Comparison of ENCODE assay signal across 11 mouse cellular contexts in genomic region chr9:114952866-114953265, GRCm38 (mm10). TPM values are rescaled to one million over a fixed set of nuclear protein-coding genes. Genes with fewer than 3 reads are reported as not detected.
DNase-seq lines count a peak whose midpoint lies in the region; ATAC-seq and TF ChIP-seq lines count a peak whose summit lies in the region.
"Had no signal": no experiment of that assay in that cellular context is flagged by ENCODE, and none has a peak within 500 bp of the region (broad histone marks: within the 10 kb centered on the region; RNA-seq: fewer than 3 reads in every experiment).

No protein-coding gene starts in this region.

- H3K79me2 ChIP-seq in MEL (ENCODE audit: control insufficient read depth, insufficient read depth, low read length, poor library complexity), result no peaks in the 10 kb centered on the region

- peaks cover 11% of the 10 kb centered on the region; the same call in 1 of the 2 replicates for H3K4me1 ChIP-seq in kidney, embryonic 14.5 days (ENCODE audit: control insufficient read depth, insufficient read depth, low read length)
- H3K4me1 ChIP-seq in midbrain, postnatal 0 days (ENCODE audit: insufficient read depth, low read length), result no peaks in the 10 kb centered on the region
- no peaks in the 10 kb centered on the region for H3K4me1 ChIP-seq in midbrain, embryonic 15.5 days
- H3K4me1 ChIP-seq in MEL (ENCODE audit: control insufficient read depth in 1 of 2, insufficient read depth in 2 of 2, low read length in 2 of 2), result no peaks in the 10 kb centered on the region
- H3K4me1 ChIP-seq: neural tube, embryonic 12.5 days had no signal

- 48% methylated on average over 1 of the region's 1 CpGs for WGBS in kidney, embryonic 14.5 days
- WGBS in midbrain, postnatal 0 days, result 42% methylated on average over 1 of the region's 1 CpGs
- WGBS in midbrain, embryonic 15.5 days, result 34% methylated on average over 1 of the region's 1 CpGs

- peak; percentile 29 for DNase-seq in kidney, adult 18-20 months
- no peak for DNase-seq in midbrain, postnatal 0 days (ENCODE audit: low spot score)
- peak; percentile 24 for DNase-seq in MEL (ENCODE audit: low read depth, low spot score)
- peak; percentile 10 to 28 for DNase-seq in thymus, postnatal 36 days
- DNase-seq in frontal cortex, postnatal 14 days (ENCODE audit: low spot score in 2 of 2), result no peak
- DNase-seq: adrenal gland, adult 8-10 months; right cerebral cortex, postnatal 14 days had no signal

- H3K4me2 ChIP-seq in kidney, embryonic 14.5 days (replicated peaks; ENCODE audit: low read depth, low read length), result no peak overlapping the region
- H3K4me2 ChIP-seq in midbrain, postnatal 0 days (ENCODE audit: low read depth, low read length, poor library complexity, severe bottlenecking), result no peak overlapping the region
- no peak overlapping the region for H3K4me2 ChIP-seq in midbrain, embryonic 15.5 days
- H3K4me2 ChIP-seq: limb, embryonic 15.5 days; neural tube, embryonic 12.5 days had no signal

- TF ChIP-seq CTCF in midbrain, postnatal 0 days (IDR thresholded peaks at IDR 0.05), result peak; percentile 54
- TF ChIP-seq CTCF in MEL (IDR thresholded peaks at IDR 0.05 in 2 of 3, conservative IDR thresholded peaks at IDR 0.05 in 1 of 3; ENCODE audit: control insufficient read depth in 1 of 3, insufficient read depth in 1 of 3, low read depth in 2 of 3, low read length in 3 of 3, poor library complexity in 1 of 3, severe bottlenecking in 1 of 3), result peak; percentile 21 to 43 (median 42); a peak in 5 of 6 replicates

- no peak overlapping the region for H3K27ac ChIP-seq in kidney, embryonic 14.5 days (ENCODE audit: low read depth, low read length)
- H3K27ac ChIP-seq in midbrain, postnatal 0 days (ENCODE audit: low read depth, low read length), result no peak overlapping the region
- no peak overlapping the region for H3K27ac ChIP-seq in midbrain, embryonic 15.5 days
- H3K27ac ChIP-seq in MEL (ENCODE audit: control insufficient read depth, low read depth, low read length), result no peak overlapping the region
- H3K27ac ChIP-seq: limb, embryonic 15.5 days; neural tube, embryonic 12.5 days had no signal

- TF ChIP-seq EP300 in MEL (IDR thresholded peaks at IDR 0.05; ENCODE audit: low read depth in 1 of 2, low read length in 2 of 2), result no peak

- ATAC-seq in kidney, embryonic 14.5 days (ENCODE audit: low FRiP score, low TSS enrichment), result no peak
- no peak for ATAC-seq in midbrain, postnatal 0 days (ENCODE audit: low FRiP score)
- ATAC-seq in midbrain, embryonic 15.5 days (replicated peaks), result no peak

- TF ChIP-seq RAD21 in MEL (IDR thresholded peaks at IDR 0.05; ENCODE audit: low read depth, low read length), result peak; percentile 35

- no peak overlapping the region for H3K4me3 ChIP-seq in kidney, embryonic 14.5 days (ENCODE audit: low read length)
- H3K4me3 ChIP-seq in midbrain, postnatal 0 days (ENCODE audit: low read depth, low read length), result no peak overlapping the region
- no peak overlapping the region for H3K4me3 ChIP-seq in midbrain, embryonic 15.5 days
- no peak overlapping the region for H3K4me3 ChIP-seq in MEL (ENCODE audit: control insufficient read depth in 1 of 2, insufficient read depth in 1 of 2, low read depth in 2 of 2, low read length in 2 of 2)
- H3K4me3 ChIP-seq: limb, embryonic 15.5 days; neural tube, embryonic 12.5 days had no signal

- H3K36me3 ChIP-seq in kidney, embryonic 14.5 days (ENCODE audit: control insufficient read depth, insufficient read depth, low read length), result no peaks in the 10 kb centered on the region
- no peaks in the 10 kb centered on the region for H3K36me3 ChIP-seq in midbrain, postnatal 0 days (ENCODE audit: insufficient read depth, low read length)
- no peaks in the 10 kb centered on the region for H3K36me3 ChIP-seq in midbrain, embryonic 15.5 days (replicated peaks)
- H3K36me3 ChIP-seq in MEL (ENCODE audit: control insufficient read depth in 1 of 2, insufficient read depth in 2 of 2, low read length in 2 of 2), result no peaks in the 10 kb centered on the region
- H3K36me3 ChIP-seq: limb, embryonic 15.5 days; neural tube, embryonic 12.5 days had no signal

- no peak for TF ChIP-seq POLR2A in MEL (IDR thresholded peaks at IDR 0.05; ENCODE audit: control insufficient read depth in 1 of 2, insufficient read depth in 1 of 2, low read depth in 1 of 2, low read length in 2 of 2, poor library complexity in 1 of 2)

- no peaks in the 10 kb centered on the region; the same call in 1 of the 2 replicates for H3K9me3 ChIP-seq in kidney, embryonic 14.5 days (ENCODE audit: control insufficient read depth, low read length)
- no peaks in the 10 kb centered on the region for H3K9me3 ChIP-seq in midbrain, postnatal 0 days (ENCODE audit: low read length)
- H3K9me3 ChIP-seq in midbrain, embryonic 15.5 days, result no peaks in the 10 kb centered on the region
- H3K9me3 ChIP-seq in MEL (replicated peaks; ENCODE audit: insufficient read depth, low read length), result no peaks in the 10 kb centered on the region
- H3K9me3 ChIP-seq: limb, embryonic 15.5 days; neural tube, embryonic 12.5 days had no signal

- H3K27me3 ChIP-seq in kidney, embryonic 14.5 days (ENCODE audit: control insufficient read depth, insufficient read depth, low read length), result no peaks in the 10 kb centered on the region
- H3K27me3 ChIP-seq in midbrain, postnatal 0 days (ENCODE audit: insufficient read depth, low read length), result no peaks in the 10 kb centered on the region
- no peaks in the 10 kb centered on the region for H3K27me3 ChIP-seq in midbrain, embryonic 15.5 days (replicated peaks)
- no peaks in the 10 kb centered on the region for H3K27me3 ChIP-seq in MEL (ENCODE audit: control insufficient read depth in 1 of 2, insufficient read depth in 2 of 2, low read length in 2 of 2)
- H3K27me3 ChIP-seq: limb, embryonic 15.5 days; neural tube, embryonic 12.5 days had no signal

- no peak overlapping the region for H3K9ac ChIP-seq in kidney, embryonic 14.5 days (ENCODE audit: low read depth, low read length)
- H3K9ac ChIP-seq in midbrain, postnatal 0 days (replicated peaks; ENCODE audit: low read length, poor library complexity, severe bottlenecking), result no peak overlapping the region
- H3K9ac ChIP-seq in midbrain, embryonic 15.5 days, result no peak overlapping the region
- H3K9ac ChIP-seq in MEL (ENCODE audit: control insufficient read depth, low read depth, low read length, poor library complexity, severe bottlenecking), result no peak overlapping the region
- H3K9ac ChIP-seq: limb, embryonic 15.5 days; neural tube, embryonic 12.5 days had no signal

TF ChIP-seq in MEL, 35 proteins besides CTCF, POLR2A, EP300 and RAD21:
- TF ChIP-seq SMC3 (IDR thresholded peaks at IDR 0.05; ENCODE audit: low read depth, low read length), result peak; percentile 38
- no peak for TF ChIP-seq BHLHE40 (IDR thresholded peaks at IDR 0.05; ENCODE audit: borderline replicate concordance, low read depth, low read length)
- TF ChIP-seq USF1 (IDR thresholded peaks at IDR 0.05; ENCODE audit: low read depth, low read length), result no peak
- TF ChIP-seq NELFE (IDR thresholded peaks at IDR 0.05; ENCODE audit: low read depth, low read length), result no peak

RNA-seq across cellular contexts. Expression of gene Gpd1l, which starts 19.1 kb away (rescaled TPM):
- 6.6 and 15.2 TPM in 2 replicates for polyA plus RNA-seq in kidney, embryonic 14.5 days (2014; fragmentation: Nextera tagmentation; extraction: Ambion mirVana)
- total RNA-seq in midbrain, postnatal 0 days (2014; rRNA removed), result 72.1 and 77.7 TPM in 2 replicates
- 39.2 and 39.3 TPM in 2 replicates for polyA plus RNA-seq in midbrain, postnatal 0 days (2015; fragmentation: Nextera tagmentation; extraction: Ambion mirVana)
- polyA plus RNA-seq in midbrain, embryonic 15.5 days (2015; fragmentation: Nextera tagmentation; extraction: Ambion mirVana), result 30.8 and 30.9 TPM in 2 replicates
- not detected in 2 replicates for total RNA-seq in MEL (2012; rRNA removed)
- not detected for polyA plus RNA-seq in MEL (2012; ENCODE audit: insufficient read depth in 1 of 2, insufficient read length in 2 of 2, low read depth in 1 of 2, low replicate concordance in 2 of 2, missing spikeins in 1 of 2)

RNA-seq across cellular contexts. Expression of gene Osbpl10, which starts 25.5 kb away (rescaled TPM):
- polyA plus RNA-seq in kidney, embryonic 14.5 days (2014; fragmentation: Nextera tagmentation; extraction: Ambion mirVana), result 2.1 and 2.6 TPM in 2 replicates
- 22.5 and 23.5 TPM in 2 replicates for total RNA-seq in midbrain, postnatal 0 days (2014; rRNA removed)
- polyA plus RNA-seq in midbrain, postnatal 0 days (2015; fragmentation: Nextera tagmentation; extraction: Ambion mirVana), result 3.0 and 3.2 TPM in 2 replicates
- polyA plus RNA-seq in midbrain, embryonic 15.5 days (2015; fragmentation: Nextera tagmentation; extraction: Ambion mirVana), result 2.8 and 4.3 TPM in 2 replicates
- total RNA-seq in MEL (2012; rRNA removed), result not detected in 2 replicates
- polyA plus RNA-seq in MEL (2012; ENCODE audit: insufficient read depth in 1 of 2, insufficient read length in 2 of 2, low read depth in 1 of 2, low replicate concordance in 2 of 2, missing spikeins in 1 of 2), result not detected

RNA-seq across cellular contexts. Expression of gene Rps27rt, which starts 29.7 kb away (rescaled TPM):
- polyA plus RNA-seq in kidney, embryonic 14.5 days (2014; fragmentation: Nextera tagmentation; extraction: Ambion mirVana), result 479 and 639 TPM in 2 replicates
- 20.7 and 27.4 TPM in 2 replicates for total RNA-seq in midbrain, postnatal 0 days (2014; rRNA removed)
- polyA plus RNA-seq in midbrain, postnatal 0 days (2015; fragmentation: Nextera tagmentation; extraction: Ambion mirVana), result 195 and 227 TPM in 2 replicates
- 154 and 180 TPM in 2 replicates for polyA plus RNA-seq in midbrain, embryonic 15.5 days (2015; fragmentation: Nextera tagmentation; extraction: Ambion mirVana)
- 152 and 338 TPM in 2 replicates for total RNA-seq in MEL (2012; rRNA removed)
- polyA plus RNA-seq in MEL (2012; ENCODE audit: insufficient read depth in 1 of 2, insufficient read length in 2 of 2, low read depth in 1 of 2, low replicate concordance in 2 of 2, missing spikeins in 1 of 2), result 10 to 100 TPM in 1 of 2 experiments, not detected in 1; 61.8 TPM

Comparison
In these comparisons a context has a peak if more than half of its experiments do, and no peak if none do; other contexts are left out.
1. DNase-seq: peak in kidney, adult 18-20 months (single experiment), MEL (single experiment) and thymus, postnatal 36 days (2 of 2); none in midbrain, postnatal 0 days (single experiment) and frontal cortex, postnatal 14 days (0 of 2).